8 mouse cellular contexts compared by ENCODE assay signal in genomic region chrX:12886160-12887048, GRCm38 (mm10).
DNase-seq lines count a peak whose midpoint lies in the region; ATAC-seq and TF ChIP-seq lines count a peak whose summit lies in the region.
"Had no signal": no experiment of that assay in that cellular context is flagged by ENCODE, and none has a peak within 500 bp of the region (broad histone marks: within the 10 kb centered on the region; RNA-seq: fewer than 3 reads in every experiment).

No protein-coding gene starts in this region.

- WGBS in hindbrain, embryonic 13.5 days: 22% methylated on average over 18 of the region's 18 CpGs

- DNase-seq in CH12.LX (ENCODE audit: extremely low read depth) (peak; percentile 39), R1 (ENCODE audit: low read depth, low spot score) (peak; percentile 38)
- DNase-seq in thymus, adult 18-20 months: no peak
- no peak for DNase-seq in cerebellum, postnatal 36 days
- no peak for DNase-seq in ovary, adult 18-20 months (ENCODE audit: low spot score)
- DNase-seq: adrenal gland, adult 8-10 months had no signal

- peak overlapping the region in 1 of 3 experiments; percentile 15 for H3K4me3 ChIP-seq in CH12.LX (replicated peaks in 1 of 3; ENCODE audit: low read depth in 2 of 3, low read length in 2 of 3, poor library complexity in 1 of 3)
- no peak overlapping the region for H3K4me3 ChIP-seq in hindbrain, embryonic 13.5 days

- no peaks in the 10 kb centered on the region for H3K27me3 ChIP-seq in CH12.LX (replicated peaks)
- no peaks in the 10 kb centered on the region for H3K27me3 ChIP-seq in hindbrain, embryonic 13.5 days

- TF ChIP-seq CTCF in CH12.LX (conservative IDR thresholded peaks at IDR 0.05 in 1 of 2, IDR thresholded peaks at IDR 0.05 in 1 of 2; ENCODE audit: low read depth in 2 of 2, low read length in 2 of 2): no peak

- no peak overlapping the region; the same call in 1 of the 2 replicates for H3K9ac ChIP-seq in CH12.LX (ENCODE audit: insufficient read depth, low read depth)
- no peak overlapping the region for H3K9ac ChIP-seq in hindbrain, embryonic 13.5 days

- H3K27ac ChIP-seq in CH12.LX (ENCODE audit: insufficient read depth, low read depth): no peak overlapping the region
- peak overlapping the region; percentile 35; the same call in 1 of the 2 replicates for H3K27ac ChIP-seq in hindbrain, embryonic 13.5 days

- H3K4me2 ChIP-seq in CH12.LX (ENCODE audit: insufficient read depth, low read depth, poor library complexity, severe bottlenecking): peak overlapping the region; percentile 40
- peak overlapping the region; percentile 34 for H3K4me2 ChIP-seq in hindbrain, embryonic 13.5 days

- no peaks in the 10 kb centered on the region for H3K36me3 ChIP-seq in CH12.LX (replicated peaks in 1 of 2; ENCODE audit: control insufficient read depth in 1 of 2, insufficient read depth in 1 of 2, low read length in 1 of 2)
- H3K36me3 ChIP-seq in hindbrain, embryonic 13.5 days: no peaks in the 10 kb centered on the region

- H3K9me3 ChIP-seq in CH12.LX (replicated peaks; ENCODE audit: low read length): no peaks in the 10 kb centered on the region
- H3K9me3 ChIP-seq in hindbrain, embryonic 13.5 days: no peaks in the 10 kb centered on the region

- in situ Hi-C loops in CH12.LX (cut with MboI; ENCODE audit: low pct_ligation_motif_present, low pct_unique_long_range_greater_than_20kb, low sequenced_read_pairs): no loop called here

- TF ChIP-seq POLR2A in CH12.LX (IDR thresholded peaks at IDR 0.05; ENCODE audit: low read depth, low read length): no peak

- no peak for TF ChIP-seq RAD21 in CH12.LX (IDR thresholded peaks at IDR 0.05; ENCODE audit: low read depth, low read length)

- H3K79me2 ChIP-seq in CH12.LX (replicated peaks; ENCODE audit: control insufficient read depth, extremely low read depth, insufficient read depth, poor library complexity, severe bottlenecking): no peaks in the 10 kb centered on the region

- H3K4me1 ChIP-seq in CH12.LX (ENCODE audit: control insufficient read depth in 1 of 2, insufficient read depth in 2 of 2): no peaks in the 10 kb centered on the region
- H3K4me1 ChIP-seq in hindbrain, embryonic 13.5 days (replicated peaks): 0 out of 2 replicates have a peak, but pooled peaks cover 8% of the 10 kb centered on the region

- dilution Hi-C loops in CH12.LX (cut with MboI; ENCODE audit: extremely low pct_ligation_motif_present, extremely low pct_unique_long_range_greater_than_20kb, low sequenced_read_pairs): no loop called here

- ATAC-seq in hindbrain, embryonic 13.5 days (ENCODE audit: low FRiP score): 0 out of 2 replicates have a peak, but pooled peaks have one; percentile 17
- ATAC-seq in megakaryocyte progenitor cell, adult 5-6 weeks (replicated peaks; ENCODE audit: poor library complexity): peak; percentile 87

- TF ChIP-seq EP300 in CH12.LX (IDR thresholded peaks at IDR 0.05; ENCODE audit: low read length): no peak

TF ChIP-seq in CH12.LX, 34 proteins besides CTCF, POLR2A, EP300 and RAD21:
- no peak for TF ChIP-seq JUN (IDR thresholded peaks at IDR 0.05; ENCODE audit: insufficient read depth, low read depth, low read length)
- 0 out of 2 replicates have a peak, but pooled peaks have one; percentile 4 for TF ChIP-seq JUND (conservative IDR thresholded peaks at IDR 0.05; ENCODE audit: low read depth, low read length)
- TF ChIP-seq MXI1 (IDR thresholded peaks at IDR 0.05; ENCODE audit: low read depth, low read length): 0 out of 2 replicates have a peak, but pooled peaks have one; percentile 49
- 0 out of 2 replicates have a peak, but pooled peaks have one; percentile 4 for TF ChIP-seq ELF1 (IDR thresholded peaks at IDR 0.05; ENCODE audit: low read depth, low read length)
- TF ChIP-seq SIN3A (IDR thresholded peaks at IDR 0.05; ENCODE audit: low read length): no peak
- TF ChIP-seq MEF2A (IDR thresholded peaks at IDR 0.05; ENCODE audit: borderline replicate concordance, low read depth, low read length): no peak
- TF ChIP-seq PAX5 (IDR thresholded peaks at IDR 0.05; ENCODE audit: low read length): no peak
- TF ChIP-seq IRF4 (IDR thresholded peaks at IDR 0.05; ENCODE audit: low read depth, low read length): 0 out of 2 replicates have a peak, but pooled peaks have one; percentile 11
- peak; percentile 82 for TF ChIP-seq BHLHE40 (IDR thresholded peaks at IDR 0.05; ENCODE audit: low read depth, low read length)
- TF ChIP-seq ETS1 (conservative IDR thresholded peaks at IDR 0.05; ENCODE audit: low read depth, low read length): peak; percentile 36; the same call in 1 of the 2 replicates
- TF ChIP-seq MAX (IDR thresholded peaks at IDR 0.05; ENCODE audit: low read length): peak; percentile 42; the same call in 1 of the 2 replicates
- TF ChIP-seq USF2 (conservative IDR thresholded peaks at IDR 0.05; ENCODE audit: low read depth, low read length): peak; percentile 61
- TF ChIP-seq USF1 (IDR thresholded peaks at IDR 0.05; ENCODE audit: low read depth, low read length): peak; percentile 53

Comparison
In these comparisons a context has a peak if more than half of its experiments do, and no peak if none do; other contexts are left out.
1. DNase-seq: peak in CH12.LX (single experiment) and R1 (single experiment); none in thymus, adult 18-20 months (0 of 2), cerebellum, postnatal 36 days (0 of 2) and ovary, adult 18-20 months (single experiment).